Mouse (Mus musculus) lung, postnatal 0 days (tissue): Measurements from ENCODE around the gene Wnt4. TPM values are rescaled to one million over a fixed set of nuclear protein-coding genes. Genes with fewer than 3 reads are reported as not detected.

Experiments used
- ATAC-seq: fragments of 200-750 bp; cut with Nextera tagmentation; 2 replicates; pipeline ENCODE4 v1.8.0; 2017; ENCODE audit warnings: moderate library complexity
- DNase-seq: peaks from one replicate; pipeline ENCODE4 v3.0.0-alpha.2; 2016; ENCODE audit warnings: low spot score
- H3K27ac ChIP-seq: fragments of 300-500 bp; sonication (generic); 2 replicates; pipeline ENCODE4 v1.5.1; 2014; ENCODE audit warnings: antibody characterized with exemption, mild to moderate bottlenecking, low read length, mixed read lengths
- H3K27me3 ChIP-seq: fragments of 300-500 bp; sonication (generic); replicated peaks from 2 replicates; pipeline ENCODE4 v1.6.1; 2014; ENCODE audit warnings: low read length, mixed read lengths; ENCODE audit not compliant: insufficient read depth
- H3K36me3 ChIP-seq: fragments of 300-500 bp; sonication (generic); 2 replicates; pipeline ENCODE4 v1.6.1; 2014; ENCODE audit warnings: low read length, mixed read lengths; ENCODE audit not compliant: insufficient read depth
- H3K4me1 ChIP-seq: fragments of 300-500 bp; sonication (generic); 2 replicates; pipeline ENCODE4 v1.6.1; 2014; ENCODE audit warnings: antibody characterized with exemption, low read depth, low read length, mixed read lengths; ENCODE audit not compliant: insufficient read depth
- H3K4me2 ChIP-seq: fragments of 300-500 bp; sonication (generic); replicated peaks from 2 replicates; pipeline ENCODE4 v1.6.1; 2014; ENCODE audit warnings: low read depth, mild to moderate bottlenecking, low read length, moderate library complexity, mixed read lengths
- H3K4me3 ChIP-seq: fragments of 300-500 bp; sonication (generic); 2 replicates; pipeline ENCODE4 v1.5.1; 2014; ENCODE audit warnings: low read depth, low read length
- H3K9ac ChIP-seq: fragments of 300-500 bp; sonication (generic); replicated peaks from 2 replicates; pipeline ENCODE4 v1.6.1; 2014; ENCODE audit warnings: low read depth, mild to moderate bottlenecking
- H3K9me3 ChIP-seq: fragments of 300-500 bp; sonication (generic); 2 replicates; pipeline ENCODE4 v1.6.1; 2016; ENCODE audit warnings: low read length, mixed read lengths
- CTCF ChIP-seq: IDR thresholded peaks from 2 replicates; pipeline ENCODE4 v1.5.1; 2016; ENCODE audit warnings: antibody characterized with exemption, mild to moderate bottlenecking
- EP300 ChIP-seq: IDR thresholded peaks from 2 replicates; pipeline ENCODE4 v1.6.1; 2016; ENCODE audit warnings: antibody characterized with exemption, mild to moderate bottlenecking, control low read depth
- WGBS: fragments of 180-500 bp; shearing (Covaris S2); extraction: QIAGEN DNeasy Blood & Tissue Kit; methylation state at CpG from one replicate; pipeline ENCODE4 v1.1.7; 2014; 5-methylcytosine and 5-hydroxymethylcytosine counted together
- polyA plus RNA-seq: library from polyadenylated mRNA; unstranded; fragments of >200 nt; fragmentation: Nextera tagmentation; extraction: Ambion mirVana; gene quantifications from 2 replicates; pipeline ENCODE4 v1.2.1, GENCODE M21; 2015

The Wnt4 gene
- polyA plus RNA-seq, 1 experiment from 2014 or later, result 2.1 TPM

GRCm38 (mm10) chr4:137308377-137308776 is 31.1 kb downstream of the Wnt4 start:
- no peak overlapping the region for H3K27ac ChIP-seq
- WGBS, result 44% methylated on average over 5 of the region's 5 CpGs
- H3K4me1 ChIP-seq, result no peaks in the 10 kb centered on the region
- no peaks in the 10 kb centered on the region for H3K27me3 ChIP-seq
- DNase-seq (peak; percentile 81), ATAC-seq (no peak)
- no peaks in the 10 kb centered on the region for H3K9me3 ChIP-seq
- peak; percentile 79 for TF ChIP-seq CTCF
- TF ChIP-seq EP300, result no peak
- no peaks in the 10 kb centered on the region for H3K36me3 ChIP-seq
- H3K4me2 ChIP-seq, result no peak overlapping the region
- no peak overlapping the region for H3K9ac ChIP-seq
- no peak overlapping the region for H3K4me3 ChIP-seq

GRCm38 (mm10) chr4:137313511-137313910 is 36.2 kb downstream of the Wnt4 start:
- H3K9ac ChIP-seq, result no peak overlapping the region
- WGBS, result 27% methylated on average over 2 of the region's 2 CpGs

DNA sequence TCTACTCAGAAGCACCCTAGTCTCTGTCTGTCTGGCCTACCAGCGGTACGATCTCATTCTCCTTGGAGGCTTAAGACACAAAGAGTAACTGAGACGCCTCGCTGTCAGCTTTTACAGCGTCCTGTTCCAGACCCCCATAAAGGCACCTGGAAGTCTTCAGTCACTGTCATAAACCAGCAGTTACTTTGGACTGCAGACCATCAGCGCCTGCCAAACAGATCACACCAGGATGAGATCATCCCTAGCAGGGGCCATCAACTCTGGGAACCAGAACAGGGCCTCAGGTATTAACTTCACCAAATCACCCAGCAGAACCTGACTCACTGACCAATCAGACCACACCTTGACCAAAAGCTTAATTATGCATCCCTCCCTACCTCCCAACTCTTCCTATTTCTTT is 37.3 kb downstream of the Wnt4 start:
- 55% methylated on average over 6 of the region's 6 CpGs for WGBS
- no peak overlapping the region for H3K9ac ChIP-seq
- ATAC-seq, result no peak
- H3K4me1 ChIP-seq, result no peaks in the 10 kb centered on the region
- TF ChIP-seq EP300 (no peak), CTCF (no peak)
- no peak for DNase-seq
- no peak overlapping the region for H3K4me3 ChIP-seq
- no peaks in the 10 kb centered on the region for H3K9me3 ChIP-seq
- no peak overlapping the region for H3K27ac ChIP-seq
- no peaks in the 10 kb centered on the region for H3K27me3 ChIP-seq
- no peak overlapping the region for H3K4me2 ChIP-seq
- peaks cover 10% of the 10 kb centered on the region; the same call in 1 of the 2 replicates for H3K36me3 ChIP-seq

More at GRCm38 (mm10) chr4:137313511-137313910, 36.2 kb downstream of the Wnt4 start:
- H3K4me3 ChIP-seq, result no peak overlapping the region
- no peak overlapping the region for H3K4me2 ChIP-seq
- TF ChIP-seq CTCF, result peak; percentile 46
- TF ChIP-seq EP300, result no peak
- DNase-seq (peak; percentile 83), ATAC-seq (no peak)
- no peaks in the 10 kb centered on the region for H3K9me3 ChIP-seq
- peaks cover 4% of the 10 kb centered on the region; the same call in 1 of the 2 replicates for H3K36me3 ChIP-seq
- H3K27ac ChIP-seq, result no peak overlapping the region
- H3K27me3 ChIP-seq, result no peaks in the 10 kb centered on the region
- H3K4me1 ChIP-seq, result no peaks in the 10 kb centered on the region

DNA sequence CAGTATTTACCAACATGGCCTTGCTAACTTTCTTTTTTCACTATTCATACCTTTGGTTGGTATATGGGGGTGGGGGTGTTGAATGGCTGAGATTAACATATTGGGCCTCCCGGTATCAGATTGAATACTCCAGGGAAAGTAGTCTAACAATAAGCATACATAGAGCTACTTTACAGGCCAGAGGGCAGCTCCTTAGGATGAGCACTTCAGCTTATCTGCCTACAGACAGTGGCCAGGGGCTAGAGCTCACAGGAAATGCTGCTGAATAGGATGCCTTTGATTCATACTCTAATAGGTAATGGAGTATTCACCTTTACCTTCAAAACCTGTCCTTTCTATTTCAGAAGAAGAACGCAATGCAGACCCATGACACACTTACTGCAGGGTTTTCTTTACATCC is 37.8 kb downstream of the Wnt4 start:
- Histone ChIP-seq H3K27ac (no peak overlapping the region), H3K27me3 (no peaks in the 10 kb centered on the region), H3K36me3 (peaks cover 10% of the 10 kb centered on the region; the same call in 1 of the 2 replicates), H3K9ac (no peak overlapping the region), H3K4me1 (no peaks in the 10 kb centered on the region), H3K9me3 (no peaks in the 10 kb centered on the region), H3K4me2 (no peak overlapping the region), H3K4me3 (no peak overlapping the region)
- WGBS, result 86% methylated on average over 2 of the region's 2 CpGs
- DNase-seq (no peak), ATAC-seq (no peak)
- TF ChIP-seq EP300, result no peak
- no peak for TF ChIP-seq CTCF

DNA sequence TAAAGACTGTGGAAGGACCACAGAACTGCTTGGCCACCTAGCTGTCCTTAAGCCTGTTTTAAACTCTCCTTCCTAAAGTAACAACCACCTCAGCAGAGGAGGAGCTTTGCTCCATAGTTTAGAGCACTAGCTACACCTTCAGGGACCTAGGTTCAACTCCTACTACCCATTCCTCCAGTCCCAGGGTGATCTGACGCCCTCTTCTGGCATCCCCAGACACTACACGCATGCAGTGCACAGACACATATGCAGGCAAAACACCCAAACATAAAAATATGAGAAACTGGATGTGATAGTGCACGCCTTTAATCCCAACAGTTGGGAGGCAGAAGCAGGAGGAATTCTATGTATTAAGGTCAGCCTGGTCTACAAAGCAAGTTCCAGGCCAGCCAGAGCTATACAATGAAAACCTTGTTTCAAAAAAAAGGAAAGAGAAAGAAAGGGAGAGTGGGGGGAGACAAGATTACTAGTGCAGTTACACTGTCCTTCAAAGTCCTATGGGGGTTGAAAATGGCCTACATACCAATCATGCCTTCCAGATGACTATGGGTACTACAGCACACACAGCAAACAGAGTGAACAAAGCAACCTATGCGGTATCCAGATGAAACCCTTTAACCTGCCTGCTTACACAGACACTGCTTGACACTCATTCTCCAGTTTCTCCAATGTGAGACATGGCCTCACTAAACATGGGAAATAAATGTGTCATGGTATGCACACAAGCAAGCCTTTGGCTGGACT is 38.9 kb downstream of the Wnt4 start:
- H3K9me3 ChIP-seq, result no peaks in the 10 kb centered on the region
- H3K4me2 ChIP-seq, result no peak overlapping the region
- H3K4me3 ChIP-seq, result no peak overlapping the region
- TF ChIP-seq CTCF (peak; percentile 46), EP300 (peak; percentile 14; the same call in 1 of the 2 replicates)
- 67% methylated on average over 4 of the region's 4 CpGs for WGBS
- DNase-seq (no peak), ATAC-seq (peak; percentile 66)
- H3K27ac ChIP-seq, result no peak overlapping the region
- peaks cover 10% of the 10 kb centered on the region; the same call in 1 of the 2 replicates for H3K36me3 ChIP-seq
- H3K9ac ChIP-seq, result no peak overlapping the region
- H3K27me3 ChIP-seq, result no peaks in the 10 kb centered on the region
- no peaks in the 10 kb centered on the region for H3K4me1 ChIP-seq

DNA sequence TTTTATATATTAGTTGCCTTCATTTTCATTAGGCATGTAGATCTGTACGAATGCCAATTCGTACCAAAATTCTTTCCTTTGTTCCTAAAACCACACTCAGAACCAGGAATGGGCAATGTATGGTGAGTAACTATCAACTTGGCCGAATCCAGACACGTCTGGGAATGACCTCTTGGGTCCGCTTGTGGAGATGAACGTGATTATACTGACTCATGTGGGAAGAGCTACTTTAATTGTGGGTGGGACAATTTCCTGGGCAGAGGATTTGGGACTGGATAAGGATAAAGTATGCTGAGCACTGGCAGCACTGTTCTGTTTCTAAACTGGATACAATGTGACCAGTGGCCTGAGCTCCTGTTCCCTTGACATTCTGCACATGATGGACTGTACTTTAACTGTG is 47.6 kb downstream of the Wnt4 start:
- H3K9ac ChIP-seq, result no peak overlapping the region
- H3K4me3 ChIP-seq, result no peak overlapping the region
- H3K4me1 ChIP-seq, result no peaks in the 10 kb centered on the region
- no peak overlapping the region for H3K27ac ChIP-seq
- 81% methylated on average over 6 of the region's 6 CpGs for WGBS
- H3K4me2 ChIP-seq, result no peak overlapping the region
- DNase-seq (no peak), ATAC-seq (no peak)
- no peaks in the 10 kb centered on the region for H3K9me3 ChIP-seq
- TF ChIP-seq EP300, result no peak
- TF ChIP-seq CTCF, result no peak
- peaks cover 20% of the 10 kb centered on the region; the same call in 1 of the 2 replicates for H3K36me3 ChIP-seq
- no peaks in the 10 kb centered on the region for H3K27me3 ChIP-seq
